Mouse (Mus musculus) heart, adult 2 months (tissue): ENCODE results near the gene Ina.

Experiments
- CTCF ChIP-seq: fragments of 200-600 bp; IDR thresholded peaks from 2 replicates; pipeline ENCODE4 v1.8.1; 2022; ENCODE audit warnings: antibody characterized with exemption, mild to moderate bottlenecking, moderate library complexity
- EP300 ChIP-seq: fragments of 200-500 bp; IDR thresholded peaks from 2 replicates; pipeline ENCODE4 v1.6.1; 2011; ENCODE audit warnings: low read depth, low read length, control low read depth; ENCODE audit not compliant: insufficient read depth
- POLR2A ChIP-seq: fragments of 200-500 bp; IDR thresholded peaks from 2 replicates; pipeline ENCODE4 v1.6.1; 2011; ENCODE audit warnings: mild to moderate bottlenecking, low read depth, low read length, control low read depth; ENCODE audit not compliant: insufficient read depth

GRCm38 (mm10) chr19:46987646-46988045 is 26.9 kb upstream of the Ina start:
- TF ChIP-seq POLR2A (0 out of 2 replicates have a peak, but pooled peaks have one; percentile 30), EP300 (no peak), CTCF (no peak)
